Mouse (Mus musculus): ENCODE results near the gene Wdr44.
"Not testable (repeated sequence)": the region's sequence is repeated elsewhere in the genome, so short reads cannot be mapped to it uniquely, and the experiment has no call there.

Gene Wdr44

GRCm38 (mm10) chrX:23833784-23834183 is 140.9 kb downstream of the Wdr44 start:
- CTCF ChIA-PET = not testable (repeated sequence)

- CTCF ChIA-PET = no interaction called here
Measured at GRCm38 (mm10) chrX:23840921-23841320, 148.1 kb downstream of the Wdr44 start.
